Mouse (Mus musculus) CD4-positive, CD25-positive, alpha-beta regulatory T cell, adult 2 months (primary cell): Measurements from ENCODE around the gene Mogat1.
"Not testable (repeated sequence)": the region's sequence is repeated elsewhere in the genome, so short reads cannot be mapped to it uniquely, and the experiment has no call there.

ENCODE experiments used
- DNase-seq: peaks from one replicate; pipeline ENCODE4 v3.0.0-alpha.2; 2012; ENCODE audit warnings: low read depth, low spot score

The Mogat1 gene

GRCm38 (mm10) chr1:78536310-78537164 lies 25.7 kb downstream of the Mogat1 start:
- DNase-seq = peak; percentile 89

- DNase-seq = peak; percentile 95
These were observed 26.8 kb downstream of the Mogat1 start for GRCm38 (mm10) chr1:78537494-78538010.

- peak; percentile 78 for DNase-seq
These were observed 27.6 kb downstream of the Mogat1 start for GRCm38 (mm10) chr1:78538396-78538795.

GRCm38 (mm10) chr1:78539166-78539565 lies 28.4 kb downstream of the Mogat1 start:
- DNase-seq = peak; percentile 2

- DNase-seq = not testable (repeated sequence)
These were observed 32.8 kb downstream of the Mogat1 start for GRCm38 (mm10) chr1:78543631-78544030.

GRCm38 (mm10) chr1:78546258-78546657 lies 35.5 kb downstream of the Mogat1 start:
- DNase-seq = no peak

- no peak for DNase-seq
These were observed 38.2 kb downstream of the Mogat1 start for GRCm38 (mm10) chr1:78548961-78549360.

- no peak for DNase-seq
These were observed 43.3 kb downstream of the Mogat1 start for GRCm38 (mm10) chr1:78554012-78554666.

GRCm38 (mm10) chr1:78566963-78567362 lies 56.2 kb downstream of the Mogat1 start:
- DNase-seq = no peak

GRCm38 (mm10) chr1:78567421-78567820 lies 56.6 kb downstream of the Mogat1 start:
- no peak for DNase-seq

- no peak for DNase-seq
These were observed 57.2 kb downstream of the Mogat1 start for GRCm38 (mm10) chr1:78567834-78568507.

- DNase-seq = no peak
These were observed 58.8 kb downstream of the Mogat1 start for GRCm38 (mm10) chr1:78569617-78570016.

GRCm38 (mm10) chr1:78585080-78585479 lies 74.3 kb downstream of the Mogat1 start:
- no peak for DNase-seq

- no peak for DNase-seq
These were observed 76.2 kb downstream of the Mogat1 start for GRCm38 (mm10) chr1:78586986-78587385.
